Mouse (Mus musculus) heart, embryonic 14.5 days (tissue): ENCODE measurements around the gene Hat1. TPM values are rescaled to one million over a fixed set of nuclear protein-coding genes. Genes with fewer than 3 reads are reported as not detected.

ENCODE experiments used
- ATAC-seq: fragments of 200-750 bp; cut with Nextera tagmentation; 2 replicates; pipeline ENCODE4 v1.8.0; 2017; ENCODE audit warnings: low read depth, moderate TSS enrichment; ENCODE audit not compliant: insufficient number of reproducible peaks, insufficient read depth, low FRiP score
- H3K27ac ChIP-seq, 2 experiments: fragments of 200-500 bp in 1 of 2; fragments of 300-500 bp in 1 of 2; sonication (generic) in 1 of 2; replicated peaks in 1 of 2; 2 replicates each; pipeline ENCODE4 v1.5.1; 2012 to 2014; ENCODE audit warnings: low read depth in 2 of 2, low read length in 2 of 2, control low read depth in 1 of 2, mild to moderate bottlenecking in 1 of 2, mixed read lengths in 1 of 2; ENCODE audit not compliant: control insufficient read depth in 1 of 2, insufficient read depth in 1 of 2
- H3K27me3 ChIP-seq: fragments of 300-500 bp; sonication (generic); 2 replicates; pipeline ENCODE4 v1.6.1; 2014; ENCODE audit warnings: mild to moderate bottlenecking, low read length, control low read depth; ENCODE audit not compliant: control insufficient read depth, insufficient read depth
- H3K36me3 ChIP-seq: fragments of 300-500 bp; sonication (generic); 2 replicates; pipeline ENCODE4 v1.6.1; 2014; ENCODE audit warnings: mild to moderate bottlenecking, control low read depth, low read length, mixed read lengths; ENCODE audit not compliant: control insufficient read depth, insufficient read depth
- H3K4me1 ChIP-seq, 2 experiments: fragments of 200-500 bp in 1 of 2; fragments of 300-500 bp in 1 of 2; sonication (generic) in 1 of 2; 2 replicates each; pipeline ENCODE4 v1.6.1; 2012 to 2014; ENCODE audit warnings: low read length in 2 of 2, control low read depth in 1 of 2, mixed read lengths in 1 of 2; ENCODE audit not compliant: control insufficient read depth in 2 of 2, insufficient read depth in 2 of 2
- H3K4me2 ChIP-seq: fragments of 300-500 bp; sonication (generic); 2 replicates; pipeline ENCODE4 v1.6.1; 2014; ENCODE audit warnings: mild to moderate bottlenecking, low read length
- H3K4me3 ChIP-seq, 2 experiments: fragments of 200-500 bp in 1 of 2; fragments of 300-500 bp in 1 of 2; sonication (generic) in 1 of 2; 2 replicates each; pipeline ENCODE4 v1.5.1; 2012 to 2014; ENCODE audit warnings: low read length in 2 of 2, mild to moderate bottlenecking in 2 of 2, control low read depth in 1 of 2, low read depth in 1 of 2, moderate library complexity in 1 of 2; ENCODE audit not compliant: control insufficient read depth in 1 of 2, insufficient read depth in 1 of 2
- H3K9ac ChIP-seq: fragments of 300-500 bp; sonication (generic); 2 replicates; pipeline ENCODE4 v1.6.1; 2014; ENCODE audit warnings: mild to moderate bottlenecking, low read length
- H3K9me3 ChIP-seq: fragments of 300-500 bp; sonication (generic); 2 replicates; pipeline ENCODE4 v1.6.1; 2016; ENCODE audit warnings: low read length, control low read depth; ENCODE audit not compliant: control insufficient read depth
- WGBS: fragments of 180-500 bp; shearing (Covaris S2); extraction: QIAGEN DNeasy Blood & Tissue Kit; methylation state at CpG from one replicate; pipeline ENCODE4 v1.1.7; 2014; 5-methylcytosine and 5-hydroxymethylcytosine counted together
- polyA plus RNA-seq: library from polyadenylated mRNA; unstranded; fragments of >200 nt; fragmentation: Nextera tagmentation; extraction: Ambion mirVana; gene quantifications from 2 replicates; pipeline ENCODE4 v1.2.1, GENCODE M21; 2014

Hat1 gene
- polyA plus RNA-seq, 1 experiment from 2014 or later = 107 TPM

- H3K27ac ChIP-seq = peak overlapping the region; percentile 56 to 62; a peak in 3 of 4 replicates
- no peak; the same call in 1 of the 2 replicates for ATAC-seq
- WGBS = 21% methylated on average over 4 of the region's 4 CpGs
Measured at GRCm38 (mm10) chr2:71424545-71424944, 35.8 kb downstream of the Hat1 start.

GRCm38 (mm10) chr2:71435440-71435839 is 46.7 kb downstream of the Hat1 start:
- no peak for ATAC-seq

More at GRCm38 (mm10) chr2:71424545-71424944, 35.8 kb downstream of the Hat1 start:
- H3K27me3 ChIP-seq = no peaks in the 10 kb centered on the region
- no peak overlapping the region for H3K4me2 ChIP-seq
- peaks cover 0 to 3% of the 10 kb centered on the region in 2 experiments; a peak in 1 of 4 replicates for H3K4me1 ChIP-seq
- H3K36me3 ChIP-seq = peaks cover 51% of the 10 kb centered on the region
- no peaks in the 10 kb centered on the region for H3K9me3 ChIP-seq
- H3K4me3 ChIP-seq = no peak overlapping the region
- H3K9ac ChIP-seq = no peak overlapping the region

GRCm38 (mm10) chr2:71443376-71443775 is 54.6 kb downstream of the Hat1 start:
- no peak overlapping the region for H3K4me3 ChIP-seq
- no peaks in the 10 kb centered on the region for H3K9me3 ChIP-seq
- ATAC-seq = no peak
- H3K27ac ChIP-seq = no peak overlapping the region
- 31% methylated on average over 2 of the region's 2 CpGs for WGBS
- no peaks in the 10 kb centered on the region for H3K4me1 ChIP-seq
- H3K36me3 ChIP-seq = peaks cover 37% of the 10 kb centered on the region
- no peak overlapping the region for H3K4me2 ChIP-seq
- no peak overlapping the region for H3K9ac ChIP-seq
- peaks cover 4% of the 10 kb centered on the region; the same call in 1 of the 2 replicates for H3K27me3 ChIP-seq

More at GRCm38 (mm10) chr2:71435440-71435839, 46.7 kb downstream of the Hat1 start:
- 76% methylated on average over 4 of the region's 4 CpGs for WGBS
- Histone ChIP-seq H3K9me3 (no peaks in the 10 kb centered on the region), H3K9ac (no peak overlapping the region), H3K4me1 (no peaks in the 10 kb centered on the region), H3K4me2 (no peak overlapping the region), H3K36me3 (peaks cover 70% of the 10 kb centered on the region), H3K27me3 (no peaks in the 10 kb centered on the region), H3K4me3 (no peak overlapping the region), H3K27ac (no peak overlapping the region)

GRCm38 (mm10) chr2:71445536-71446196 is 56.9 kb downstream of the Hat1 start:
- no peaks in the 10 kb centered on the region for H3K9me3 ChIP-seq
- H3K9ac ChIP-seq = no peak overlapping the region
- peaks cover 18% of the 10 kb centered on the region for H3K36me3 ChIP-seq
- no peak overlapping the region for H3K4me2 ChIP-seq
- H3K27me3 ChIP-seq = peaks cover 4% of the 10 kb centered on the region; the same call in 1 of the 2 replicates
- no peak overlapping the region for H3K4me3 ChIP-seq
- H3K27ac ChIP-seq = no peak overlapping the region
- ATAC-seq = no peak
- WGBS = 48% methylated on average over 17 of the region's 17 CpGs
- no peaks in the 10 kb centered on the region for H3K4me1 ChIP-seq

GRCm38 (mm10) chr2:71449604-71450003 is 60.8 kb downstream of the Hat1 start:
- Histone ChIP-seq H3K9ac (no peak overlapping the region), H3K4me1 (peaks cover 0 to 10% of the 10 kb centered on the region in 2 experiments; a peak in 1 of 4 replicates), H3K9me3 (no peaks in the 10 kb centered on the region), H3K36me3 (no peaks in the 10 kb centered on the region), H3K27ac (no peak overlapping the region), H3K27me3 (peaks cover 4% of the 10 kb centered on the region; the same call in 1 of the 2 replicates), H3K4me2 (no peak overlapping the region), H3K4me3 (no peak overlapping the region)
- 3% methylated on average over 2 of the region's 2 CpGs for WGBS
- no peak for ATAC-seq

- H3K36me3 ChIP-seq = no peaks in the 10 kb centered on the region
- 48% methylated on average over 5 of the region's 5 CpGs for WGBS
- H3K9ac ChIP-seq = no peak overlapping the region
Measured at GRCm38 (mm10) chr2:71451761-71452160, 63.0 kb downstream of the Hat1 start.

GRCm38 (mm10) chr2:71453161-71453916 is 64.6 kb downstream of the Hat1 start, which contains the start of gene Metap1d:
Gene Metap1d, plus strand, starts transcription at chr2:71453276.
- Histone ChIP-seq H3K4me2 (peak within 1 kb of the TSS; percentile 89), H3K4me3 (peak within 1 kb of the TSS; percentile 52 to 68), H3K27ac (peak within 1 kb of the TSS in 1 of 2 experiments; percentile 4; a peak in 2 of 4 replicates), H3K9me3 (no peaks in the 10 kb centered on the region), H3K9ac (peak within 1 kb of the TSS; percentile 67), H3K27me3 (no peaks in the 10 kb centered on the region), H3K36me3 (no peaks in the 10 kb centered on the region), H3K4me1 (peaks cover 0 to 10% of the 10 kb centered on the region in 2 experiments; a peak in 1 of 4 replicates)
- ATAC-seq = peak; percentile 91
- under 1% methylated on average over 61 of the region's 61 CpGs for WGBS

More at GRCm38 (mm10) chr2:71451761-71452160, 63.0 kb downstream of the Hat1 start:
- Histone ChIP-seq H3K27me3 (no peaks in the 10 kb centered on the region), H3K4me3 (no peak overlapping the region), H3K27ac (no peak overlapping the region), H3K9me3 (no peaks in the 10 kb centered on the region), H3K4me2 (no peak overlapping the region), H3K4me1 (peaks cover 0 to 10% of the 10 kb centered on the region in 2 experiments; a peak in 1 of 4 replicates)
- ATAC-seq = no peak
